In genomic region chr3:41586917-41587316, GRCm38 (mm10) we compare ENCODE assay signal across 9 mouse cellular contexts. TPM values are rescaled to one million over a fixed set of nuclear protein-coding genes. Genes with fewer than 3 reads are reported as not detected.
DNase-seq lines count a peak whose midpoint lies in the region; ATAC-seq lines count a peak whose summit lies in the region.
"Had no signal": no experiment of that assay in that cellular context is flagged by ENCODE, and none has a peak within 500 bp of the region (broad histone marks: within the 10 kb centered on the region; RNA-seq: fewer than 3 reads in every experiment).

No protein-coding gene starts in this region.

- intact Hi-C loops in left cerebral cortex, postnatal 25 days (cut with DNase I): no loop called here

- DNase-seq in adrenal gland, postnatal 10 days: peak; percentile 56
- DNase-seq in adrenal gland, postnatal 4 days (ENCODE audit: low spot score in 2 of 2): no peak
- peak; percentile 48 for DNase-seq in kidney, adult 18-20 months
- DNase-seq in kidney, postnatal 14 days: no peak
- peak; percentile 49 to 56 for DNase-seq in kidney, postnatal 36 days
- no peak for DNase-seq in left cerebral cortex, postnatal 25 days (ENCODE audit: low spot score in 2 of 2)
- DNase-seq in ovary, postnatal 36 days (ENCODE audit: low spot score): no peak
- DNase-seq: cerebellum, postnatal 25 days had no signal

- peak; percentile 43 for ATAC-seq in activated CD4-positive, CD25-positive, alpha-beta regulatory T cell, adult 4 months

RNA-seq across cellular contexts. Expression of gene Jade1, which starts 31.4 kb away (rescaled TPM):
- 10 to 100 TPM; 43.5 to 51.6 TPM for total RNA-seq in adrenal gland, postnatal 10 days (2021)
- total RNA-seq in adrenal gland, postnatal 4 days (2021): 10 to 100 TPM; 57.5 to 59.7 TPM
- polyA plus RNA-seq in activated CD4-positive, CD25-positive, alpha-beta regulatory T cell, adult 4 months (2017; shearing (Covaris generic)): 1 to 10 TPM; 7.4 to 7.6 TPM
- 10 to 100 TPM; 36.8 to 42.5 TPM for total RNA-seq in left cerebral cortex, postnatal 25 days (2021)

Comparison
In these comparisons a context has a peak if more than half of its experiments do, and no peak if none do; other contexts are left out.
1. DNase-seq: peak in adrenal gland, postnatal 10 days (single experiment), kidney, adult 18-20 months (single experiment) and kidney, postnatal 36 days (2 of 2); none in adrenal gland, postnatal 4 days (0 of 2), kidney, postnatal 14 days (single experiment), left cerebral cortex, postnatal 25 days (0 of 2) and ovary, postnatal 36 days (single experiment).